Mouse (Mus musculus) ovary, postnatal 10 days (tissue): ENCODE measurements around the gene Rps27l.

ENCODE experiments used
- DNase-seq: peaks from one replicate; pipeline ENCODE4 v3.0.0; 2022; ENCODE audit warnings: low spot score

Rps27l gene

GRCm38 (mm10) chr9:66982085-66982484 is 36.2 kb downstream of the Rps27l start:
- DNase-seq, result no peak

GRCm38 (mm10) chr9:66985377-66985776 is 39.5 kb downstream of the Rps27l start:
- DNase-seq, result no peak

- no peak for DNase-seq
These were observed 42.5 kb downstream of the Rps27l start for GRCm38 (mm10) chr9:66988198-66988887.

DNA sequence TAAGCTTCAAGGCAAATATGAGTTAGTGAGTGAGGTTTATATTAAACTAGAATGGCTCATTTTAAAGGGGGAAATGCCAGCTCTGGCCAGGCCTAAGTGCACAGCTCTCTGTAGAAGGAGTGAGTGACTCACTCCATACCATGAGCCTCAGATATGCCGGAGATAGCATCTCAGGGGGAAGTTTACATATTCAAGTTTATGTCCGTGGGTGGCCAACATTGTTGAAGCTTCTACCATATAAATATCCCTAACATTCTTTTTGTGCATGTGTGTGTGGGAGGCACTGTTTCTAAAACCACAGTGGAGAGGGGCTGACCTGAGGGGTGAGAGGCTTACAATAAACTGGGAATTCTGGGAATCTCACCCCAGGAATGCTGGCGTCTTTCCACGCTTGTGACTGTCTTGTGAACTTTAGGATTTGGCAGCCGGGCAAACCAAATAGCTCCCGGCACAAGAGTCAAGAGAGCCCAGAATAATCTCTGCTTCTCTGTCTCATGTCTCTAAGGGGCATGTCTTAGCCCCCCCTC is 43.1 kb downstream of the Rps27l start:
- DNase-seq, result no peak

- DNase-seq, result no peak
These were observed 43.7 kb downstream of the Rps27l start for GRCm38 (mm10) chr9:66989581-66989980.

- no peak for DNase-seq
These were observed 44.2 kb downstream of the Rps27l start for GRCm38 (mm10) chr9:66990046-66990445.

DNA sequence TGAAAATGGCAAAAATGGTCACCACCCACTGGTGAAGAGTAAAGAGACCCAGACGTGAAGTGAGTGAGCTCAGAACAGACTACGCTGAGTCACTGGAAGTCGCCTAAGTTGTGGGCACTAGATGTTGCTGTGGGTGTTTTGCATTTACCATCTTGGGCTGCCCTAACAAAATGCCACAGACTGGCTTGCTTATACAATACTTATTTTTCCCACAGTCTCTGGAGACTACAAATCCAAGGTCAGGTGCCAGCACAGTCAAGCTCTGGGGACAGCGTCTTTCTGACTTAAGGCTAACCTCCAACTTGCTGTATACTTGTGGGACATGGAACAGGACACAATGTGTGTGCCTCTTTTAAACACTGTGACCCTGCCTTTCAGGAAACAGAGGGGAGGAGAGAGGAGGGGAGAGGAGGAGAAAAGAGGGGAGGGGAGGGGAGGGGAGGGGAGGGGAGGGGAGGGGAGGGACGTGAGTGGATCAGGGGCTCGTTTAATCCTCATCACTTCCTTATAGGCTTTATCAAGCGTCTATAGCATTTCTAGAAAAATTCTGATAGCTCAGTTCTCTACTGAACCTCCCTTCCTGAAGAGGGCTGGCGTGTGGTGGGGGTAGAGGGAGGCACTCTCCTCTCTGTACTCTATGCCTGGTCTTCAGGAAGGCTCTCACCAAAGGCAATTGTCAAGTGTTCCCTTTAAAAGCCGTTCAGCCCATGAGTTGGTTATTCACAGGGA is 45.3 kb downstream of the Rps27l start:
- DNase-seq, result no peak

DNA sequence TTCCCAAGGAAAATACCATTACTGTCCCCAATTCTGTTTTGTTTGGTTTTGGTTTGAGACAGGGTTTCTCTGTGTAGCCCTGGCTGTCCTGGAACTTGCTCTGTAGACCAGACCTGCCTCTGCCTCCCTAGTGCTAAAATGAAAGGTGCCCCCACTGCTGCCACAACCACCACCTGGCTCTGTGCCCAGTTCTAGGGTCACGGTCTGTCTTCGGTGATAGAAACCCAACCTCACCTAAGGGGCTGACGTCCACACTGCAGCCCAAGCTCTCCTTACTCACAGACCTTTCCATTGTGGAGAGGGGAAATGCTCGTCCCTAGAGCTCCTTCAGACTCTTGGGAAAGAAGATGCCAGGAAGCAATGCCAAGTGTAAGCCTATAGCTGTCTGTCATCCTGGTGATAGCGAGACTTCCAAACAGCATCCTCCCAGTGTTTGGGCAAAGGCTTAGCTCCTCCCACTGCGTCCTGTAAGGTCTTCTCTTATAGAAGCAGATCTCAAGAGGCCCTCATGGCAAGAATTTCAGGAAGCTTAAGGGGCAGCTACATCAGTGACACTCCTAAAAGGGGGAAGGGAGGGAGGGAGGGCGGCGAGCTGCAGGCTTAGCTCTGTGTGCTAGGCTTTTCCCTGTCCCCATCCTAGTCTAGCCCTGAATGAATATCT is 46.0 kb downstream of the Rps27l start:
- no peak for DNase-seq
